Mouse (Mus musculus) limb, embryonic 15.5 days (tissue): ENCODE measurements around the gene Siva1. TPM values are rescaled to one million over a fixed set of nuclear protein-coding genes. Genes with fewer than 3 reads are reported as not detected.
A peak's percentile ranks its signal among the peaks of the same experiment; 100 is the strongest.

Source experiments
- ATAC-seq: fragments of 200-750 bp; cut with Nextera tagmentation; 2 replicates; pipeline ENCODE4 v1.8.0; 2017; ENCODE audit warnings: low read depth, moderate TSS enrichment; ENCODE audit not compliant: insufficient number of reproducible peaks, low FRiP score, low TSS enrichment
- H3K27ac ChIP-seq: fragments of 300-500 bp; sonication (generic); 2 replicates; pipeline ENCODE4 v1.5.1; 2015; ENCODE audit warnings: moderate library complexity, mild to moderate bottlenecking, inconsistent platforms
- H3K27me3 ChIP-seq: fragments of 300-500 bp; sonication (generic); 2 replicates; pipeline ENCODE4 v1.6.1; 2015; ENCODE audit warnings: inconsistent platforms
- H3K36me3 ChIP-seq: fragments of 300-500 bp; sonication (generic); 2 replicates; pipeline ENCODE4 v1.6.1; 2015; ENCODE audit warnings: inconsistent platforms
- H3K4me1 ChIP-seq: fragments of 300-500 bp; sonication (generic); 2 replicates; pipeline ENCODE4 v1.6.1; 2015; ENCODE audit warnings: inconsistent platforms
- H3K4me2 ChIP-seq: fragments of 300-500 bp; sonication (generic); 2 replicates; pipeline ENCODE4 v1.6.1; 2015; ENCODE audit warnings: mild to moderate bottlenecking, inconsistent platforms
- H3K4me3 ChIP-seq: fragments of 300-500 bp; sonication (generic); 2 replicates; pipeline ENCODE4 v1.5.1; 2015; ENCODE audit warnings: mild to moderate bottlenecking, inconsistent platforms
- H3K9ac ChIP-seq: fragments of 300-500 bp; sonication (generic); 2 replicates; pipeline ENCODE4 v1.6.1; 2015; ENCODE audit warnings: inconsistent platforms
- H3K9me3 ChIP-seq: fragments of 300-500 bp; sonication (generic); 2 replicates; pipeline ENCODE4 v1.6.1; 2016; ENCODE audit warnings: inconsistent platforms
- WGBS: fragments of 180-500 bp; shearing (Covaris S2); methylation state at CpG from one replicate; pipeline ENCODE4 v1.1.7; 2015; 5-methylcytosine and 5-hydroxymethylcytosine counted together
- polyA plus RNA-seq: library from polyadenylated mRNA; unstranded; fragments of >200 nt; fragmentation: Nextera tagmentation; extraction: Ambion mirVana; gene quantifications from 2 replicates; pipeline ENCODE4 v1.2.1, GENCODE M21; 2015

The Siva1 gene
- 195 and 218 TPM in 2 replicates for polyA plus RNA-seq

DNA sequence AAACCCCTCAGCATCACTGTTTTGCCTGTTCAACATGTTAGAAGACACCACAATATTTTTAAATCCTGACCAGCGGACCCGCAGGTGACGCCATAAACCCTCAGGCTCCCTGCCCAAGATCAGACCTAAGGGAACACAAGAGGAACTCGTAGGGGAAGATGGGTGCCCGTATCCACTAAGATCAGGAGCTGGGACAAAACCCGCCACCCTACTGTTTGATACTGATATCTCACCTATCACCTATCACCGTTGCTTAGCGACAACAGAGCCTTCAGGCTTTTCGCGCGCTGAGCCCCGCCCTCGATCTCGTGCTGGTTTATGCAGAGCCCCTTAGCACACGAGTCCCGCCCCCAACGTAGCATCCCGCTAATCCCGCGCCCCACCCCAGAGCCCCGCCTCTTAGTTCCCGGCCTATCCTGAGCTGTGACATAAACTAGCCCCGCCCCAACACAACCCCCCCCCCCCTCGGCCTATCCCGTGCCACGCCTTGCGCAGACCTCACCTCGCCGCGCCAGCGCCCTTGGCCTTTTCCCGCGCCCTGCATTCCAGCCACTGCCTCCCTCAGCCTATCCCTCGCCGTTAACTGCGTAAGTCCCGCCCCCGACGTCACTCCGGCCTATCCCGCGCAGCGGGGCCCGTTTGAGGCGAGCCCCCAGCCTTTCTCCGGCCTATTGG is at the start of gene Siva1:
Siva1 (plus strand) TSS at position 500 of the 675 bp plus-strand sequence.
- Histone ChIP-seq H3K9me3 (no peaks in the 10 kb centered on the region), H3K27ac (peak within 1 kb of the TSS; percentile 91), H3K4me2 (peak within 1 kb of the TSS; percentile 77), H3K9ac (peak within 1 kb of the TSS; percentile 59), H3K27me3 (no peaks in the 10 kb centered on the region), H3K4me1 (peaks cover 23% of the 10 kb centered on the region), H3K4me3 (peak within 1 kb of the TSS; percentile 66), H3K36me3 (peaks cover 23% of the 10 kb centered on the region)
- ATAC-seq: peak; percentile 99
- under 1% methylated on average over 41 of the region's 46 CpGs for WGBS

DNA sequence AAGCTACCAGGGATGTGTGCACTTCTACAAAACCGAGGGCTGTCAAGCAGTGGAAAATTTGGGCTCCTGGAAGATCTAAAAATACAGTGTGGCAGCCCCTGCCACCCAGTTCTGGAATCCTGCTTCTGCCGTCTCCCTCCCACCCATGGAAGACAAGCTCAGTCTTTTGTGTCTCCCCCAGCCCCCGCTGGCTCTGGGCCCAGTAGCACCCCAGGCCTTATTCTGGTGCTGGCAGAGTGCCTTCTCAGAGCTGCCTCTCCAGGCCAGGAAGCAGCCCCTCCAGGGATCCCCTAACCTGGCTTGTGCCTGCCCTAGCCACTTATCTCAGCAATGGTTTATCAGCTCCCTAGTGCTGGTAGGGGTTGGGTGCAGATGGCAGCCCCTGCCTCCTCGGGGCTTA is 49.5 kb upstream of the Siva1 start:
- Histone ChIP-seq H3K36me3 (peaks cover under 1% of the 10 kb centered on the region; the same call in 1 of the 2 replicates), H3K4me2 (no peak overlapping the region), H3K9ac (no peak overlapping the region), H3K4me1 (peaks cover 66% of the 10 kb centered on the region), H3K27ac (peak overlapping the region; percentile 64), H3K27me3 (no peaks in the 10 kb centered on the region), H3K4me3 (no peak overlapping the region), H3K9me3 (no peaks in the 10 kb centered on the region)
- ATAC-seq: no peak
- WGBS: 35% methylated on average over 4 of the region's 4 CpGs

DNA sequence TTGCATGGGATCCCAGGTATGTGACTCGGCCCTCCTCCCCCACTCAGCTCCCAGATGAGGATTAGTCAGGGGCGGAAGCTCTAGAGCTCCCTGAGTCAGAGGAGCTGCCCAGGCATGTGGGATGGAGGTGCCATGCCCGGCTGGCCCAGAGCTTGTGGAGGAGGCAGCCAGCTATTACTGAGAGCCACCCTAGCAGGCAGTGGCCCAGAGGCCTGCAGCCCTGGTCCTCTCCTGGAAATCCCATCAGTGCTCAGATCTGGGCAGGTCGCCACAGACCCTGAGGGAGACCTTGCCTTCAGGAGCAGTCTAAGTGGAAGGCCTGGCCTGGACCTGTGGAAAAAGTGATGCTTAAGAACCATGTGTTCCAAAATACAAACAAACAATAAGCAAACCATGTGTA is 48.9 kb upstream of the Siva1 start:
- Histone ChIP-seq H3K9ac (no peak overlapping the region), H3K9me3 (no peaks in the 10 kb centered on the region), H3K27me3 (no peaks in the 10 kb centered on the region), H3K27ac (peak overlapping the region; percentile 64), H3K36me3 (peaks cover 7% of the 10 kb centered on the region), H3K4me1 (peaks cover 59% of the 10 kb centered on the region), H3K4me3 (no peak overlapping the region), H3K4me2 (no peak overlapping the region)
- WGBS: 61% methylated on average over 4 of the region's 4 CpGs
- no peak for ATAC-seq

DNA sequence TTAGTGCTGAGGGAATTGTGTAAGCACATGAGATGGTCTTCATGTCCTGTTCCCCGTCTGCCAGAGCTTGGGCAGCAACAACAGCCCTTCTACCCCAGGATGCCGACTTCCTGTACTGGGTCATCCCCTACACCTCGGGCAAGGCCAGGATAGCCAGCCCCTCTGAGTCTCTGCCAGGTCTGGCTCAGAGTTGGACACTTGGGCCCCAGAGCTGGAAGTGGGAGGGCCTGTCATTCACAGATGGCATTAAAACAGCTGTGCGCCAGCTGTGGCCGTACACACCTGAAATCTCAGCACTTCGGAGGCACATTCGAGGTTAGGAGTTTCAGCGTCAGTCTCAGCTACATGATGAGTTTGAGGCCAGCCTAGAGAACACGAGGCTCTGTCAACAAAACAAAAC is 48.0 kb upstream of the Siva1 start:
- Histone ChIP-seq H3K9me3 (no peaks in the 10 kb centered on the region), H3K4me1 (peaks cover 57% of the 10 kb centered on the region), H3K36me3 (peaks cover 14% of the 10 kb centered on the region), H3K4me3 (no peak overlapping the region), H3K27ac (no peak overlapping the region), H3K4me2 (no peak overlapping the region), H3K9ac (no peak overlapping the region), H3K27me3 (no peaks in the 10 kb centered on the region)
- 39% methylated on average over 9 of the region's 9 CpGs for WGBS
- no peak for ATAC-seq

DNA sequence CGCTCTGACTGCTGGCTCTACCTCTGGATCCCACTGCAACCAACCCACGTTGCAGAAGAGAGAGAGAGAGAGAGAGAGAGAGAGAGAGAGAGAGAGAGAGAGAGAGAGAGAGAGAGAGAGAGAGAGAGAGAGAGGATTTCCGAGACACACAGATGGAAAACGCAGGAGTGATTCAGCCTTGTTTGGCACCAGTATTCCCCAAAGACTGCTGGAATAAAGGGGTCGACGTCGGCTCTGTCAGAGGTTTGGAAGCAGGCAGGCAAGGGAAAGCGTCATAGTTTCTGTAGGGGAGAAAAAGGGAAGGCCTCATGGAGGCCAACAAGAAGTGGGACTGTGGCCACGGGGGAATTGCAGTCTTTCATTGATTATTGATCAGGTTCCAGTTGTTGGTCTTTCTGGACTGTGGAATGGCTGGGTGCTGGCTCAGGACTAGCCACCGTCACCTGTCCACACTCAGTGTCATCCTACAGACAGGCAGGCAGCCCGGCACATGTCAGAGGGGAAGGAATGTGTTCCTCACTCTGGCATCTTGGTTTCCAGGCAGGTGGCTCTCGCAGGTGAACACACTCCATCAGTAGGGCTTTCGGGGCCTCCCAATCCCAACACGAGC is 47.5 kb upstream of the Siva1 start:
- Histone ChIP-seq H3K4me3 (no peak overlapping the region), H3K27me3 (no peaks in the 10 kb centered on the region), H3K9ac (no peak overlapping the region), H3K4me1 (peaks cover 57% of the 10 kb centered on the region), H3K36me3 (peaks cover 17% of the 10 kb centered on the region), H3K27ac (no peak overlapping the region), H3K4me2 (no peak overlapping the region), H3K9me3 (no peaks in the 10 kb centered on the region)
- 70% methylated on average over 14 of the region's 14 CpGs for WGBS
- ATAC-seq: no peak

DNA sequence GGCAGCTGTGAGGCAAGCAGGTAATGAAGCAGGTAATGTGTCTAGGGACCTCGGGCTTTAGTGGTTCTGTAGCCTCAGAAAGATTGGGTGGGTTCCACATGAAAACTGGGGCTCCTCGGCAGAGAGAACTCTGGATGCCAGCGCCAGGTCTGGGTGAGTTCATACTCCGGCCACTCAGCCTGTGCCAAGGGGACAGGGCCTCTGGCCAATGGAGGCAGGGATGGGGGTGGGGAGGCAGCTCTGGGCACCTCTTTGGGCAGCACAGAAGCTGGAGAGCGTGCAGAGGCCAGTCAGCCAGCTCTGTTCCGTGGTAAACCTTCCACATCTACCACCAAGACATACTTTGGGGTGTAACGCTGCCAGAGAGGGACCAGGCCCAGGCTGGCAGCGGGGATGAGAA is 46.9 kb upstream of the Siva1 start:
- Histone ChIP-seq H3K4me2 (no peak overlapping the region), H3K9ac (no peak overlapping the region), H3K27me3 (no peaks in the 10 kb centered on the region), H3K36me3 (peaks cover 23% of the 10 kb centered on the region), H3K27ac (no peak overlapping the region), H3K4me1 (peaks cover 57% of the 10 kb centered on the region), H3K9me3 (no peaks in the 10 kb centered on the region), H3K4me3 (no peak overlapping the region)
- WGBS: 88% methylated on average over 8 of the region's 8 CpGs
- ATAC-seq: no peak

DNA sequence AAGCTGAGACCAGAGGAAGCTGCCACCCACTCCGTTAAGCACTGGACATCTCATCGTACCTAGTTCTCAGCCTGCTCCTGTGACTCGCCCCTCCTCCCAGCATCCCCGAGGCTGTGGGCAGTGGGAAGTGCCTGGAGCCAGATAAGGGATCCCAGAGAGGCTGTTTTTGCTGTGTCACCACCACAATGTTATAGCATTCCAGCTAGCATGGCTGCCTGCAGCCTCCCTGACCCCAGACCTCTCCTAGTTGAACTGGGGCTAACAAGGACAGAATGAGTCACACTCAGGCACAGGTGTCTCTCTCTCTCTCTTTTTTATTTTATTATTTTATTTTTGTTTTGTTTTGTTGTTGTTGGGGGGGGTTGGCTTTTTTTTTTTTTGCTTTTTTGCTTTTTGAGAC is 45.3 kb upstream of the Siva1 start:
- no peak overlapping the region for H3K4me2 ChIP-seq
- H3K27me3 ChIP-seq: no peaks in the 10 kb centered on the region
- H3K9me3 ChIP-seq: no peaks in the 10 kb centered on the region
- no peak overlapping the region for H3K9ac ChIP-seq
- H3K27ac ChIP-seq: no peak overlapping the region
- no peak overlapping the region for H3K4me3 ChIP-seq
- no peak for ATAC-seq
- H3K36me3 ChIP-seq: peaks cover 34% of the 10 kb centered on the region
- H3K4me1 ChIP-seq: peaks cover 43% of the 10 kb centered on the region
- 45% methylated on average over 4 of the region's 4 CpGs for WGBS

DNA sequence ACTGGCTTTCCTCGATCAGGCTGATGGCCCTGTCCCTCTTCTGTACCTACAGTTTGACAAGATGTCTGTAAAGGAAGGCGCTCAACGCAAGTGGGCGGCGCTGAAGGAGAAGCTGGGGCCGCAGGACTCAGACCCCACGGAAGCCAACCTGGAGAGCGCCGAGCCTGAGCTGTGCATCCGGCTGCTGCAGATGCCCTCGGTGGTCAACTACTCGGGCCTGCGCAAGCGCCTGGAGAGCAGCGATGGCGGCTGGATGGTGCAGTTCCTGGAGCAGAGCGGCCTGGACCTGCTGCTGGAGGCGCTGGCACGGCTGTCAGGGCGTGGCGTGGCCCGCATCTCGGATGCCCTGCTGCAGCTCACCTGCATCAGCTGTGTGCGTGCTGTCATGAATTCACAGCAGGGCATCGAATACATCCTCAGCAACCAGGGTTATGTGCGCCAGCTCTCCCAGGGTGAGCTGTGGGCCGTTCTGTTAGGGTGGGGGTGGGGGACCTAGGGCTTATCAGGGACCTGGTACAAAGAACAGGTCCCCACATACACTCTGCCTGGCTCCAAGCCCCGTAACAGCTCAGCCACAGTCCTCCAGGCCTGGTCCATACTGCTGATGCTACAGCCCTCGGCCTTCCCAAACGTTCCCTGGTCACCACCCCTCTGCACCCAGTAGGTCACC is 44.4 kb upstream of the Siva1 start:
- no peak for ATAC-seq
- H3K4me2 ChIP-seq: no peak overlapping the region
- 83% methylated on average over 30 of the region's 30 CpGs for WGBS

DNA sequence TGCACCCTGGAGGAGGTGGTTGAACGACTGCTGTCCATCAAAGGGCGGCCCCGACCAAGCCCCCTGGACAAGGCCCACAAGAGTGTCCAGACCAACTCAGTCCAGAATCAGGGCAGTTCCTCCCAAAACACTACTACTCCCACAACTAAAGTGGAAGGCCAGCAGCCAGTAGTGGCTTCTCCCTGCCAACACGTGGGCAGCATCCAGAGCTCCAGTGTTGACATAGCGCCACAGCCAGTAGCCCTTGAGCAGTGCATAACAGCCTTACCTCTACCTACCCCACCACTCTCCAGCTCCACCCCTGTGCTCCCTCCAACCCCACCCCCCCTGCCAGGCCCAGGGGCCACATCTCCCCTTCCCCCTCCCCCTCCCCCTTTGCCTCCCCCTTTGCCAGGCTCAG is 40.5 kb upstream of the Siva1 start:
- WGBS: 84% methylated on average over 5 of the region's 5 CpGs
- no peak overlapping the region for H3K4me2 ChIP-seq
- no peak overlapping the region for H3K9ac ChIP-seq
- H3K4me1 ChIP-seq: peaks cover 11% of the 10 kb centered on the region
- no peaks in the 10 kb centered on the region for H3K27me3 ChIP-seq
- no peaks in the 10 kb centered on the region for H3K9me3 ChIP-seq
- ATAC-seq: no peak
- H3K27ac ChIP-seq: no peak overlapping the region
- H3K4me3 ChIP-seq: no peak overlapping the region
- H3K36me3 ChIP-seq: peaks cover 52% of the 10 kb centered on the region

More for the DNA sequence above, 44.4 kb upstream of the Siva1 start:
- no peaks in the 10 kb centered on the region for H3K27me3 ChIP-seq
- no peak overlapping the region for H3K9ac ChIP-seq
- peaks cover 37% of the 10 kb centered on the region for H3K4me1 ChIP-seq
- H3K36me3 ChIP-seq: peaks cover 34% of the 10 kb centered on the region
- no peak overlapping the region for H3K4me3 ChIP-seq
- no peak overlapping the region for H3K27ac ChIP-seq
- no peaks in the 10 kb centered on the region for H3K9me3 ChIP-seq

DNA sequence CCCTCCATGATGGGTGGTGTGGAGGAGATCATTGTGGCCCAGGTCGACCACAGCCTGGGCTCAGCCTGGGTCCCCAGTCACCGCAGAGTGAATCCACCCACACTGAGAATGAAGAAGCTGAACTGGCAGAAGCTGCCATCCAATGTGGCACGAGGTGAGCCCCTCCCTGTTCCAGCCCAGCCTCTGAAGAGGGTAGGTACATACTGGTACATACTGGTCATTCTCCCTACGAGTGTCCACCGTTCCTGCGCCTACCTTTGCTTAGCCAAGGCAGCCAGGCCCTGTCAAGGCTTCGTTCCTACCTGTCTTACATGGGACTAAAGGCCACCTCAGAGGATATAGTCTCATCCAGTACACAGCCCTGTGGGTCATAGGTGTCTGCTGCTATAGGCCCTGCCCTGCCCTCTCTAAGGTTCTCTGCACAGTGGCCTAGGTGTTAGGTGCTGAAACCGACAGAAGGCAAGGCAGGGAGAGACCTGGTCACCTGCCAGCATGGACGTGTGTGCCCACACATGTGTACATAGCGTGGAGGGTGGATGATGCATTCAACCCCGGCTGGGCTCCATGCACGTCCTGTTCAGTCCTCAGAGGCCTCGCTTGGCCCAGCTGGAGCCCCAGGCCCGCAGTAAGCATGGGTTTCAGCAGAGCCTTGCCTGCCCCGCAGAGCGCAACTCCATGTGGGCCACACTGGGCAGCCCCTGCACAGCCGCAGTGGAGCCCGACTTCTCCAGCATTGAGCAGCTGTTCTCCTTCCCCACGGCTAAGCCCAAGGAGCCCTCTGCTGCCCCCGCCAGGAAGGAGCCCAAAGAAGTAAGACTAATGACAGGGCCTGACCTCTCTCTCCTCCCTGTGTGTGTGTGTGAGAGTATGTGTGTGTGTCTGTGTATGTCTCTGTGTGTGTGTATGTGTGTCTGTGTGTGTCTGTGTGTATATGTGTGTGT is 39.5 kb upstream of the Siva1 start:
- Histone ChIP-seq H3K27ac (no peak overlapping the region), H3K9ac (no peak overlapping the region), H3K4me1 (peaks cover 9% of the 10 kb centered on the region), H3K9me3 (no peaks in the 10 kb centered on the region), H3K27me3 (no peaks in the 10 kb centered on the region), H3K36me3 (peaks cover 60% of the 10 kb centered on the region), H3K4me2 (no peak overlapping the region), H3K4me3 (no peak overlapping the region)
- 66% methylated on average over 20 of the region's 20 CpGs for WGBS
- ATAC-seq: no peak

DNA sequence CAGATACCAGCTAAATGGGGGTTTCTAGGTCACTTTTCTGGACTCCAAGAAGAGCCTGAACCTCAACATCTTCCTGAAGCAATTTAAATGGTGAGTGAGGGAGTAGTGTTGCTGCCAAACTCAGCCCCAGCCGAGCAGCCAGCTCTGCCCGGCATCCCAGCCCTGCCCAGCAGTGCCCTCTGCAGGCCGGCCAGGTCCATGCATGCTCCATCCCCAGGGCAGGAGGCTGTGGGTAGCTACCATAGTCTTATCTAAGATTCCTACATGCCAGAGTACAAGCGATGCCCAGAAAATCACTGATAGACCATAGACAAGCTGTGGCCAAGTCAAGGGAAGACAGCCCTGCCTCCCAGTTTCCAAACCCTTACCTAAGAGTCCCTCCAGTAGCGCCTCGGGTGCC is 38.7 kb upstream of the Siva1 start:
- WGBS: 48% methylated on average over 6 of the region's 6 CpGs
- Histone ChIP-seq H3K4me3 (no peak overlapping the region), H3K4me1 (peaks cover 9% of the 10 kb centered on the region), H3K27ac (no peak overlapping the region), H3K9me3 (no peaks in the 10 kb centered on the region), H3K36me3 (peaks cover 56% of the 10 kb centered on the region), H3K9ac (no peak overlapping the region), H3K4me2 (no peak overlapping the region), H3K27me3 (no peaks in the 10 kb centered on the region)
- no peak for ATAC-seq
